Mouse (Mus musculus) lung, postnatal 10 days (tissue): ENCODE data around the gene Col27a1.

ENCODE experiments used
- DNase-seq: peaks from one replicate; pipeline ENCODE4 v3.0.0; 2021

The Col27a1 gene

GRCm38 (mm10) chr4:63382676-63383369 lies 169.0 kb downstream of the Col27a1 start:
- no peak for DNase-seq

- no peak for DNase-seq
These were observed 169.7 kb downstream of the Col27a1 start for GRCm38 (mm10) chr4:63383474-63383873.

- no peak for DNase-seq
These were observed 170.5 kb downstream of the Col27a1 start for GRCm38 (mm10) chr4:63384262-63384661.
